Mouse (Mus musculus): ENCODE results near the gene Ppm1m.

GRCm38 (mm10) chr9:106147851-106148431 is 51.6 kb downstream of the Ppm1m start:
- TF ChIP-seq GATA1 (IDR thresholded peaks at IDR 0.05; ENCODE audit: low read length), result no peak
- TF ChIP-seq TAL1 (IDR thresholded peaks at IDR 0.05; ENCODE audit: low read length), result no peak
